Mouse (Mus musculus) cortical plate, adult 2 months (tissue): ENCODE results near the gene Ppp1r16b.

ENCODE experiments used
- CTCF ChIP-seq: fragments of 200-500 bp; IDR thresholded peaks from 2 replicates; pipeline ENCODE4 v1.5.1; 2011; ENCODE audit warnings: mild to moderate bottlenecking, control low read depth, low read length; ENCODE audit not compliant: insufficient read depth; ENCODE audit errors: extremely low read depth
- POLR2A ChIP-seq: fragments of 200-500 bp; IDR thresholded peaks from 2 replicates; pipeline ENCODE4 v1.6.1; 2011; ENCODE audit warnings: mild to moderate bottlenecking, low read length, control low read depth; ENCODE audit not compliant: insufficient read depth; ENCODE audit errors: extremely low read depth

GRCm38 (mm10) chr2:158771066-158771763 is 106.0 kb downstream of the Ppp1r16b start:
- TF ChIP-seq POLR2A: no peak
- no peak for TF ChIP-seq CTCF
